Mouse (Mus musculus): ENCODE results near the gene Dvl1. TPM values are rescaled to one million over a fixed set of nuclear protein-coding genes. Genes with fewer than 3 reads are reported as not detected.

Gene Dvl1
- total and polyA plus RNA-seq, 3 experiments: 56.8 to 60.3 TPM; not detected in 1

- Histone ChIP-seq H3K9ac (ENCODE audit: control insufficient read depth, low read depth, low read length, poor library complexity, severe bottlenecking) (no peak overlapping the region), H3K79me2 (ENCODE audit: control insufficient read depth, insufficient read depth, low read length, poor library complexity) (peaks cover under 1% of the 10 kb centered on the region; the same call in 1 of the 2 replicates), H3K27me3 (ENCODE audit: control insufficient read depth in 1 of 2, insufficient read depth in 2 of 2, low read length in 2 of 2) (no peaks in the 10 kb centered on the region), H3K4me3 (ENCODE audit: control insufficient read depth in 1 of 2, insufficient read depth in 1 of 2, low read depth in 2 of 2, low read length in 2 of 2) (no peak overlapping the region), H3K36me3 (ENCODE audit: control insufficient read depth in 1 of 2, insufficient read depth in 2 of 2, low read length in 2 of 2) (peaks cover 0 to 2% of the 10 kb centered on the region in 2 experiments; a peak in 1 of 4 replicates), H3K27ac (ENCODE audit: control insufficient read depth, low read depth, low read length) (no peak overlapping the region), H3K9me3 (replicated peaks; ENCODE audit: insufficient read depth, low read length) (no peaks in the 10 kb centered on the region), H3K4me1 (ENCODE audit: control insufficient read depth in 1 of 2, insufficient read depth in 2 of 2, low read length in 2 of 2) (no peaks in the 10 kb centered on the region)
- TF ChIP-seq UBTF (IDR thresholded peaks at IDR 0.05; ENCODE audit: borderline replicate concordance, insufficient read depth, low read depth, low read length) (no peak), KAT2A (conservative IDR thresholded peaks at IDR 0.05; ENCODE audit: low read depth, low read length) (no peak), GABPA (IDR thresholded peaks at IDR 0.05; ENCODE audit: low read depth, low read length) (no peak), NRF1 (IDR thresholded peaks at IDR 0.05; ENCODE audit: insufficient read depth, low read depth, low read length, poor library complexity, severe bottlenecking) (no peak), RAD21 (IDR thresholded peaks at IDR 0.05; ENCODE audit: low read depth, low read length) (no peak), NELFE (IDR thresholded peaks at IDR 0.05; ENCODE audit: low read depth, low read length) (no peak), MAZ (IDR thresholded peaks at IDR 0.05; ENCODE audit: low read depth, low read length) (no peak), ZMIZ1 (IDR thresholded peaks at IDR 0.05; ENCODE audit: low read depth, low read length) (no peak), TBP (IDR thresholded peaks at IDR 0.05; ENCODE audit: low read depth, low read length) (no peak), HCFC1 (IDR thresholded peaks at IDR 0.05; ENCODE audit: low read depth, low read length) (no peak), MYB (IDR thresholded peaks at IDR 0.05; ENCODE audit: low read depth, low read length) (no peak), MAFK (IDR thresholded peaks at IDR 0.05; ENCODE audit: borderline replicate concordance, low read depth, low read length) (no peak), MYC (IDR thresholded peaks at IDR 0.05; ENCODE audit: low read depth, low read length) (no peak), CHD1 (IDR thresholded peaks at IDR 0.05; ENCODE audit: low read depth, low read length) (no peak)
- DNase-seq (ENCODE audit: low read depth, low spot score): no peak
Measured at GRCm38 (mm10) chr4:155901205-155901604, 54.0 kb downstream of the Dvl1 start.

- Histone ChIP-seq H3K27me3 (ENCODE audit: control insufficient read depth in 1 of 2, insufficient read depth in 2 of 2, low read length in 2 of 2) (no peaks in the 10 kb centered on the region), H3K4me3 (ENCODE audit: control insufficient read depth in 1 of 2, insufficient read depth in 1 of 2, low read depth in 2 of 2, low read length in 2 of 2) (no peak overlapping the region), H3K9ac (ENCODE audit: control insufficient read depth, low read depth, low read length, poor library complexity, severe bottlenecking) (no peak overlapping the region), H3K27ac (ENCODE audit: control insufficient read depth, low read depth, low read length) (no peak overlapping the region), H3K9me3 (replicated peaks; ENCODE audit: insufficient read depth, low read length) (no peaks in the 10 kb centered on the region), H3K79me2 (ENCODE audit: control insufficient read depth, insufficient read depth, low read length, poor library complexity) (no peaks in the 10 kb centered on the region), H3K36me3 (ENCODE audit: control insufficient read depth in 1 of 2, insufficient read depth in 2 of 2, low read length in 2 of 2) (peaks cover 0 to 2% of the 10 kb centered on the region in 2 experiments; a peak in 1 of 4 replicates), H3K4me1 (ENCODE audit: control insufficient read depth in 1 of 2, insufficient read depth in 2 of 2, low read length in 2 of 2) (no peaks in the 10 kb centered on the region)
- DNase-seq (ENCODE audit: low read depth, low spot score): no peak
- TF ChIP-seq CHD2 (IDR thresholded peaks at IDR 0.05; ENCODE audit: low read length): no peak
- TF ChIP-seq ZKSCAN1 (IDR thresholded peaks at IDR 0.05; ENCODE audit: low read depth, low read length): no peak
- no peak for TF ChIP-seq GABPA (IDR thresholded peaks at IDR 0.05; ENCODE audit: low read depth, low read length)
- TF ChIP-seq JUND (IDR thresholded peaks at IDR 0.05; ENCODE audit: low read depth, low read length): no peak
- no peak for TF ChIP-seq CTCF (IDR thresholded peaks at IDR 0.05 in 2 of 3, conservative IDR thresholded peaks at IDR 0.05 in 1 of 3; ENCODE audit: control insufficient read depth in 1 of 3, insufficient read depth in 1 of 3, low read depth in 2 of 3, low read length in 3 of 3, poor library complexity in 1 of 3, severe bottlenecking in 1 of 3)
- TF ChIP-seq POLR2A (IDR thresholded peaks at IDR 0.05; ENCODE audit: control insufficient read depth in 1 of 2, insufficient read depth in 1 of 2, low read depth in 1 of 2, low read length in 2 of 2, poor library complexity in 1 of 2): no peak
- no peak for TF ChIP-seq ETS1 (IDR thresholded peaks at IDR 0.05; ENCODE audit: low read depth, low read length)
- TF ChIP-seq NELFE (IDR thresholded peaks at IDR 0.05; ENCODE audit: low read depth, low read length): no peak
- no peak for TF ChIP-seq POLR2AphosphoS2 (IDR thresholded peaks at IDR 0.05; ENCODE audit: low read length)
- TF ChIP-seq MAX (IDR thresholded peaks at IDR 0.05; ENCODE audit: low read length): no peak
- no peak for TF ChIP-seq BHLHE40 (IDR thresholded peaks at IDR 0.05; ENCODE audit: borderline replicate concordance, low read depth, low read length)
- TF ChIP-seq EP300 (IDR thresholded peaks at IDR 0.05; ENCODE audit: low read depth in 1 of 2, low read length in 2 of 2): no peak
- no peak for TF ChIP-seq E2F4 (IDR thresholded peaks at IDR 0.05; ENCODE audit: borderline replicate concordance, low read depth, low read length)
- TF ChIP-seq POLR2AphosphoS5 (IDR thresholded peaks at IDR 0.05; ENCODE audit: borderline replicate concordance, low read depth, low read length): no peak
- TF ChIP-seq UBTF (IDR thresholded peaks at IDR 0.05; ENCODE audit: borderline replicate concordance, insufficient read depth, low read depth, low read length): no peak
- TF ChIP-seq TCF12 (IDR thresholded peaks at IDR 0.05; ENCODE audit: low read depth, low read length): no peak
Measured at GRCm38 (mm10) chr4:155903246-155903645, 56.0 kb downstream of the Dvl1 start.

Data from MEL (cell line).